Mouse (Mus musculus) lung, embryonic 14.5 days (tissue): ENCODE measurements at regions not wholly inside any gene's neighbourhood (a gene's known extent, or its start where the extent isn't known, plus 50 kb on each side); places are given as distances from the start of the nearest gene placed in this dataset.
A peak's percentile ranks its signal among the peaks of the same experiment; 100 is the strongest.

Experiments used
- ATAC-seq: fragments of 200-750 bp; cut with Nextera tagmentation; 2 replicates; pipeline ENCODE4 v1.8.0; 2017; ENCODE audit warnings: mild to moderate bottlenecking, moderate TSS enrichment, moderate library complexity; ENCODE audit not compliant: insufficient read depth
- DNase-seq: peaks from one replicate; pipeline ENCODE4 v3.0.0-alpha.2; 2015
- H3K27ac ChIP-seq: fragments of 300-500 bp; sonication (generic); 2 replicates; pipeline ENCODE4 v1.5.1; 2014; ENCODE audit warnings: low read depth, mild to moderate bottlenecking, moderate library complexity
- H3K27me3 ChIP-seq: fragments of 300-500 bp; sonication (generic); 2 replicates; pipeline ENCODE4 v1.6.1; 2014; ENCODE audit warnings: low read length, control low read depth; ENCODE audit not compliant: insufficient read depth
- H3K36me3 ChIP-seq: fragments of 300-500 bp; sonication (generic); 2 replicates; pipeline ENCODE4 v1.6.1; 2014; ENCODE audit warnings: control low read depth; ENCODE audit not compliant: insufficient read depth
- H3K4me1 ChIP-seq: fragments of 300-500 bp; sonication (generic); 2 replicates; pipeline ENCODE4 v1.6.1; 2014; ENCODE audit warnings: antibody characterized with exemption, control low read depth; ENCODE audit not compliant: insufficient read depth
- H3K4me2 ChIP-seq: fragments of 300-500 bp; sonication (generic); 2 replicates; pipeline ENCODE4 v1.6.1; 2014; ENCODE audit warnings: mild to moderate bottlenecking
- H3K4me3 ChIP-seq: fragments of 300-500 bp; sonication (generic); 2 replicates; pipeline ENCODE4 v1.5.1; 2014; ENCODE audit warnings: low read depth, low read length
- H3K9ac ChIP-seq: fragments of 300-500 bp; sonication (generic); 2 replicates; pipeline ENCODE4 v1.6.1; 2014
- H3K9me3 ChIP-seq: fragments of 300-500 bp; sonication (generic); 2 replicates; pipeline ENCODE4 v1.6.1; 2016; ENCODE audit warnings: low read depth, low read length, control low read depth
- CTCF ChIP-seq: IDR thresholded peaks from 2 replicates; pipeline ENCODE4 v1.5.1; 2016; ENCODE audit warnings: antibody characterized with exemption, low read depth
- WGBS: fragments of 180-500 bp; shearing (Covaris S2); extraction: QIAGEN DNeasy Blood & Tissue Kit; methylation state at CpG from one replicate; pipeline ENCODE4 v1.1.7; 2014; 5-methylcytosine and 5-hydroxymethylcytosine counted together

DNA sequence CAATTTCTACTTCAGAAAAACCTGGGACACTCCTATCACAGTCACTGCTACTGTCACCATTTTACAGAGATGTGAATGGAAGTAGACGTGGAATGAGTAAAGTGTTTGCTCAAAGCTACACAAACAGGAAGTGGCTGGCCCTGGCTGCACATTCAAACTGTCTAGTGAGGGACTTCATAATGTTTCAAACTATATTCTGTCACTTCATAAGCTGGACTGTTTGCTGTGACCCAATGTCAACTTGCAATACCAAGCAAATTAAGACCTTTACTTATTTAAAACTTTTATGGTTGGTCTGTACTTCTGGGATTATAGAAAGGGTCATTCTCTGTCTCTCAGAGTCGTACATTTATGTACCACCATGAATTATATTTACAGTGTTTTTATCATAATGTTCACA lies 53.9 kb downstream of the Gm11361 start:
- no peaks in the 10 kb centered on the region for H3K9me3 ChIP-seq
- no peak for TF ChIP-seq CTCF
- peak; percentile 77 for ATAC-seq
- H3K4me1 ChIP-seq: 0 out of 2 replicates have a peak, but pooled peaks cover 4% of the 10 kb centered on the region
- WGBS: 25% methylated on average over 2 of the region's 2 CpGs
- no peaks in the 10 kb centered on the region for H3K36me3 ChIP-seq
- no peak overlapping the region for H3K9ac ChIP-seq
- H3K27ac ChIP-seq: peak overlapping the region; percentile 26; the same call in 1 of the 2 replicates
- H3K4me3 ChIP-seq: no peak overlapping the region
- H3K4me2 ChIP-seq: no peak overlapping the region
- H3K27me3 ChIP-seq: no peaks in the 10 kb centered on the region
- peak; percentile 70 for DNase-seq

DNA sequence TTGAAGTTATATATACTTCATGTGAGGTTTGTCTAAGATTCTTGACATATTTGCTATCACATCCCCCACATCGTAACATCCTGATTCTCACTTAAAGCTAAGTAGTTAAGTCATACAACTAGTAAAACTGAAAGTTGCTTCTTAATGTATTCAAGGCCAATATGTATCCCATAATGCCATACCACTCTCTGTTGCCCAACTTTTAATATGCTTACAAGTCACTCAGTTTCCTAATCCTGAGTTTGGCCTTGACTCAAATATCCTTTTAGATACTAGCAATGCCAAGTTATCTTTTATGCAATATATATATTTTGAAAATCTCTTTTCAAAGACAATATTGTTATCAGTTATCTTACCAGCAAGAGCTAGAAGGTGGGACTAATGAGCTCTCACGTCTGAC lies 54.3 kb downstream of the Gm11361 start:
- Histone ChIP-seq H3K27me3 (no peaks in the 10 kb centered on the region), H3K9me3 (no peaks in the 10 kb centered on the region), H3K27ac (peak overlapping the region; percentile 48; the same call in 1 of the 2 replicates), H3K4me1 (0 out of 2 replicates have a peak, but pooled peaks cover 4% of the 10 kb centered on the region), H3K4me3 (no peak overlapping the region), H3K36me3 (no peaks in the 10 kb centered on the region), H3K9ac (no peak overlapping the region), H3K4me2 (no peak overlapping the region)
- WGBS: 24% methylated on average over 2 of the region's 2 CpGs
- DNase-seq (peak; percentile 40), ATAC-seq (peak; percentile 58; the same call in 1 of the 2 replicates)
- TF ChIP-seq CTCF: no peak

DNA sequence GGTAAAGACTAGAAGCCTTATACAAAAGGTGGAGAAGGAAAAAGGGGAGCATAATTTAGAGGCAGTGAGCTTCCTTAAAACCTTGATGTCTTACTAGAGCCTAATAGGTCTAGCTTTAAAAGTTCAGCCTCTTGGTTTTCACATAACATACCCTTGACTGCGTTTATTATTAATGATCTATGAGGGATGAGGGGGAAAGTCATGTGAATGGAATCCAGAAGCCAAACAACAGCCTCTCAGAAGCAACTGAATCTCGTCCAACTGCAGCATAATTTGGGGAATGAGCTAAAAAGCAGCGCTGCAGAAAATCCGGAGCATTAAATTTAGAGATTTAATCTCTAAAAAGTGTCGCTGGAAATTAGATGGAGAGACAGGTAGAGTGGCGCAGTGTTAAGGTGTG lies 54.8 kb downstream of the Gm11361 start:
- Histone ChIP-seq H3K36me3 (no peaks in the 10 kb centered on the region), H3K9ac (no peak overlapping the region), H3K4me1 (0 out of 2 replicates have a peak, but pooled peaks cover 4% of the 10 kb centered on the region), H3K4me2 (no peak overlapping the region), H3K27ac (peak overlapping the region; percentile 48; the same call in 1 of the 2 replicates), H3K4me3 (no peak overlapping the region), H3K9me3 (no peaks in the 10 kb centered on the region), H3K27me3 (no peaks in the 10 kb centered on the region)
- 32% methylated on average over 6 of the region's 6 CpGs for WGBS
- DNase-seq (peak; percentile 71), ATAC-seq (peak; percentile 35; the same call in 1 of the 2 replicates)
- no peak for TF ChIP-seq CTCF

DNA sequence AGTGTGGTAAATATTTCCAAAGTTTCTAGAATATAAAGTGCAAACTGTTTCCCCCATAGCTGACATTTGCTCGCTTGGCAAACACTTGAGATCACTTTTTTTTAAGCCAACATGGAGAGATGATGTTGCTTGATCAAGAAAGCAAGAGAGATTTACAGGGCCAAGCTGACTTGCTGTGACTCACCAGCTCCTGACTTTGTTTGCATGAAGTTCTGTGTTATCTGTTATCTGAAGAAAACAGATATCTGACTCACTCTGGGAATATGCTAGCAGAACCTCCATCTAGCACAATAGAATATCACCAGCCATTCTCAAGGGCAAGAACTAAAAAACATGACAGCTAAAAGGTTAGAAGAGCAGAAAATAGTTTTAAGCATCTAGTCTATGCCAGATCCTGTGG lies 56.1 kb downstream of the Gm11361 start:
- no peak for DNase-seq

DNA sequence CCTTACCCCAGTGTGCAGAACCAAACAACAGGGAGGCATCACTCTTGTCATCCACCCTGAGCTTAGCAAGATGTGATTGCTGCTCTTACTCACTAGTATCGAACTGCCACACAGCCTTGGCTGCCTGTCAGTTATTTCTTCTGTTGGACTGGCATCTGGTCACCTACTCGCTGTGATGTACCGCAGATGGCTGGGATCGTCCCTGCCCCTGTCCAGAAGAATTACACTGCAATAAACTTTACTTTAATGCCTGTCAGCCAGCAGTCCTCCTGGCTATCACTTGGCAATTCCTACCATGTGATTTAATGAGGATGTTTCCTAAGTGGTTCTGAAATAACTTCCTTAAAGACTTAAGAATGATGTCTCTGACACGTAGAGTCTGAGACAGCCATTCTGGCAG lies 57.7 kb downstream of the Gm11361 start:
- no peaks in the 10 kb centered on the region for H3K36me3 ChIP-seq
- no peak for DNase-seq

More for the DNA sequence above, 56.1 kb downstream of the Gm11361 start:
- 70% methylated on average over 1 of the region's 1 CpGs for WGBS
- no peaks in the 10 kb centered on the region for H3K36me3 ChIP-seq
- H3K9ac ChIP-seq: no peak overlapping the region
- H3K4me1 ChIP-seq: 0 out of 2 replicates have a peak, but pooled peaks cover 4% of the 10 kb centered on the region
- no peak overlapping the region for H3K27ac ChIP-seq
- no peaks in the 10 kb centered on the region for H3K9me3 ChIP-seq
- TF ChIP-seq CTCF: no peak
- H3K4me2 ChIP-seq: no peak overlapping the region
- no peak overlapping the region for H3K4me3 ChIP-seq
- no peaks in the 10 kb centered on the region for H3K27me3 ChIP-seq
- no peak for ATAC-seq

More for the DNA sequence above, 57.7 kb downstream of the Gm11361 start:
- 0 out of 2 replicates have a peak, but pooled peaks cover 4% of the 10 kb centered on the region for H3K4me1 ChIP-seq
- H3K4me2 ChIP-seq: no peak overlapping the region
- ATAC-seq: no peak
- 59% methylated on average over 5 of the region's 5 CpGs for WGBS
- H3K4me3 ChIP-seq: no peak overlapping the region
- H3K9ac ChIP-seq: no peak overlapping the region
- TF ChIP-seq CTCF: no peak
- no peaks in the 10 kb centered on the region for H3K27me3 ChIP-seq
- no peaks in the 10 kb centered on the region for H3K9me3 ChIP-seq
- H3K27ac ChIP-seq: no peak overlapping the region
